Mouse (Mus musculus) v-Abl transformed pro-B cells (cell line): ENCODE data around the gene Agpat3.

ENCODE experiments used
- in situ Hi-C, 2 experiments: fragments of 400-800 bp; cut with MboI; formaldehyde crosslinking; loops; one replicate each; pipeline ENCODE4 v1.15.1; 2025; ENCODE audit not compliant: unreplicated experiment in 2 of 2

Gene Agpat3

DNA sequence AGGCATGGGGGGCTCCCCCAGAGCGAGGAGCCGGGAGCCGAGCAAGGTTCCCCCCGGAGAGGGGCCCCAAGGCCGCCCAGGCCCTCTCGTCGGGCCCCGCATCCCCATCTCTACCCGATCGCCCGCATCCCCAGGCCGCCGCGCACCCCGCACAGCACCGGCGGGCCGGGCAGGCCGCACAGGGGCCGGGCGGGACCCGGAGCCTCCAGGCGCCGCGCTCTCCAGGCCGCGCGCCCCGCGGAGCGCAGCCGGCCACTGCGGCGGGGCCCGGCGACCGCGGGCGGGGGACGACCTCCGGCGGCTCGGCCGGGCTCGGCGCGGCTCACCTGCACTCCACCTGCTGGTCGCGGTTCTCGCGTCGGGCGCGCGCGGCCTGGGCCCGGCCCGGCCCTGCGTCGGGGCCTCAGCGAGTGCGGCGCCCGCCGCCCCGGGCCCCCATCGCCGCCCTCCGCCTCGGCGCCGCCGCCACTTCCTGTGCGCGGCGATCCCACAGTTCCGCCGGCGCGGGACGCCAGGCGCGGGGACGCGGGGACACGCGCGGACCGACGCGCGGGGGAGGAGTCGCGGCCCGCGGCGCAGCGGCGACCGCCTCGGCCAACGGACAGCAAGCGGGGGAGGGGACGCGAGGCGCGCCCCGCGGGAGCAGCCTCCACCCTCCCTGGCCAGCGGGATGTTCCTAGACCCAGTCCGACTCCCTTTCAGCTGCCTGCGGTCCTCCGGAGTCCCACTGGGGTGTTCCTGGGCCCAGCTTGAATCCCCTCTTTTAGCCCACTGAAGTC, at the start of gene Agpat3:
Gene Agpat3, minus strand, starts transcription at position 603 of the 779 bp plus-strand sequence.
- in situ Hi-C loops, result no loop called here

DNA sequence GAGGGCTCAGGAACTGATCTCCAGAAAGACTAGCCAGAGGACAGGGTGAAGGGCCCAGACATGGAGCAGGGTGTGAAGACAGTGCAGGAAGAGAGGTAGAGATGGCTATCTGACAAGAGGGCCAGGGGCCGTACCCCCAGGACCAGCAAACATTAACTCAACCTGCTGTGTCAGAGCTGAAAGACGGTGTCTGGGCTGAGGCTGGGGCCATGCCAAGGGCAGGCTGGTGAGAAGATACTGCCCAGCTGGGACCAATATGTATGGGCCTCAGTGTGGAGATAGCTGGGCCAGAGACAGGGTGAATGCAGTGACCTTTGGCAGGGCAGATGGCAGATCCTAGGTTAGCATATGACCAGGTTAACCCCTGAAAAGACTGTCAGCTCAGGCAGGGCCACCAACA, 48.8 kb upstream of the Agpat3 start:
- in situ Hi-C loops, result loop anchor here in 1 of 2 experiments (10.0 kb wide), 1 partner anchor 236 kb away; the partner anchor contains the start of gene D10Jhu81e

DNA sequence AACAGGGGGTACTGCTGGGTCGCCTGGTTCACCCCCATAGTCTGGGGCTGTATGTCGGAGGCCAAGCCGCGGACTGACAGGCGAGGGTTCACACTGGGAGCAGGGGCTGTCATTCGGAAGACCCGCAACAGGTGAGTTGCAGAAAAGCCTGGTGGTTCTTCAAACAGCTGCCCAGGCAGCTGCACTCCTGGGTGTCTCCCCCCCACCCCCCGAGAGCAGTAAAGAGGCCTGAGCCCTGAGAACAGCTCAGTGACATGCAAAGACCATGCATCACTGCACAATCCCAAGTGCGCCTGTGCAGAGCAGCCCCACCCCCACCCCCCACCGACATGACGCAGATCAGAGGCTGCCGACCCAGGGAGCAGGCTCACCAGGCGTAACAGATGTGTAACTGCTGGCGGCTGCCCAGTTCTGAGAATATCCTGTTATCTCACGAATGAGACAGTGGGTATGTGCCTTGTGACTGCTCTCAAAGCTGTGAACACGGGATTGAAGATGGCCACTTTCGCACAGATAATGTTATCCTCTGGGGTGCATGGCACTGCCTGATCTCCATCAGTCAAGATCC, 46.9 kb upstream of the Agpat3 start:
- in situ Hi-C loops, result loop anchor here (10.0 to 25.0 kb wide), 2 partner anchors 214 to 362 kb away; partner anchors contain the start of genes Aire (in 2 of the 2), Dnmt3l (in 2 of the 2) and Pwp2 (in 1 of the 2)

DNA sequence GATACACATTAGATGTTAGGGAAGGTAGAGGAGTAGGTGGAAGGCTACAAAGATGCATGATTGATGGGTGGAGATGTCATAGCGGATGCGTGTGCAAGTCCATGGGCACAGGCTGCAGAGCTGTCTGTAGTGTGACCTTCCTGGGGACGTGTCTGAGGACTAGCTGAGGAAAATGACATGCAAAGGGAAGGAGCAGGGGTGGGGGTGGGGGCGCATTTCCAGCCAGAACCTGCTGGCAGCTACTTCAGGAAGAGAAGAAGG, 44.3 kb upstream of the Agpat3 start:
- in situ Hi-C loops, result loop anchor here (10.0 to 25.0 kb wide), 2 partner anchors 212 to 359 kb away; partner anchors contain the start of genes Aire (in 2 of the 2), Dnmt3l (in 2 of the 2) and Pwp2 (in 1 of the 2)

DNA sequence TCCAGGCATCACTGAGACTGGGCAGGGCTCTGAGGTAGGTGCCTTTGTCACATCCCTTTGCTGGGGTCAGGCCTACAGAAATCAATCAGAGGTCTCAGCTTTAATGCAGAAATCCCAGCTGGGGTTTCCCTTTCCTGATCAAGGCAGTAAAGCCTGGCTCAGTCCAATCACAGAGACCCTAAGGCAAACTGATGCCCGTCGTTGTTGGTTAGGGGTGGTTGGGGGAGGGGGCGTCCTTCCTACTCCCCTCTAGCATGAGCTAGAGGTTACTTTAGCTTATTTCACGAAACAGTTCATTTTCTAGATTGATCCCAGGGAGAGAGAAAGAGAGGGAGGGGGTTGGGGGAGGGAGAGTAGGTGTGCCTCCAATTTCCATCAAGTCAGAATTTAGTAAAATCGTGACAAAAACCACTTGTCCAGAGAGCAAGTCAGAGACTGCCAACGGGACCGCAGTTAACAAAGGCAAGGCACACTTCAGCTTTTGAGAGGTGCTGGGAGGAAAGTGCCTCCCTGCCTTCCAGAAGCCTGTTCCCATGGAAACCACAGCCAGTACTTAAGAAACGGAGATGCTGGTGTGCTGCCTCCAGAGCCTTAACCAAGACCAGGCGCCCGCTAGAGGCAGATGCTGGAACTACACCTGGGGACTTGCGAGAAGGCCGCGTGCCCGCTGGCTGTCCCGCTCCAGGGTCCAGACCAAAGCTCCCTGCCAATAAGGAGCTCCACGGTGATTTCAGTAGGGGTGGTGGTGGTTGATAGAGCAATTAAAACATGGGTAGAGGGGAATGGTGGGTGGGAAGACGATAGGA, 43.7 kb upstream of the Agpat3 start:
- in situ Hi-C loops, result loop anchor here (10.0 to 25.0 kb wide), 2 partner anchors 211 to 359 kb away; partner anchors contain the start of genes Aire (in 2 of the 2), Dnmt3l (in 2 of the 2) and Pwp2 (in 1 of the 2)

DNA sequence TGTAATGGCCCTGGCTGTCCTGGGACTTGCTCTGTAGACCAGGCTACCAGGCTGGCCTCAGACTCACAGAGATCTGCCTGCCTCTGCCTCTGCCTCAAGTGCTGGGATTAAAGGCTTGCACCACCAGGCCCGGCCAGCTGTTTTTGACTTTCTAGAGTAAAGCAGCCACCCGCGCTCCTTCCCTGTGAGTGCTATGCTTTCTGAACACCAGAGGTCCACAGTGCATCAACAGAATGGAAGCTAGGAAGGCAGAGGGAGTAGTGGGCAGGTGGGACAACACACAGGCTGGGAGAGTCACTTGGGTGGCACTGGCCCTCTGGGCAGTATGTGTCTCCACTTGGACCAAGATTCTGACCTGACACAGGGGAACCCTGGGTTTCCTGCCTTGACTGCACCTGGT, 43.1 kb upstream of the Agpat3 start:
- in situ Hi-C loops, result loop anchor here (10.0 to 25.0 kb wide), 2 partner anchors 211 to 358 kb away; partner anchors contain the start of genes Aire (in 2 of the 2), Dnmt3l (in 2 of the 2) and Pwp2 (in 1 of the 2)

DNA sequence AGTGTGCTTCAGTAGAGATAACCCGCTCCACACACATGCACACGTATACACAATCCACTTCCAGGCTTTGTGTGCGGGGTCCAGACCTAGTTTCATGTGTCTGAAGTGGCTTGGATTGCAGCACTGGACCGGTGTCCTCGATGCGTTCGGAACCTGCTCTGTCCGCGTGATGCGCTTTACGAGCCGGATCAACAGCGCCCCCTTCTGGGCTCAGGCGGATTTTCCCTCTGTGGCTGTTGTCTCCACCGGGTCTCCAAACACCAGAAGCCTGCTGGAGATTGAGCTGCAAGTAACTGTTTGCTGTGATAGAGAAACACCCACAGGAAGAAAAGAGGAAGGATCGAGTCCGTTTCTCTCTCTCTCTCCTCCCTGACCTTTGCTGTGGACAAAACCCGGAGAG, 39.8 kb upstream of the Agpat3 start:
- in situ Hi-C loops, result loop anchor here (5.0 to 25.0 kb wide), 3 partner anchors 110 to 355 kb away; partner anchors contain the start of genes Aire (in 2 of the 2), Dnmt3l (in 2 of the 2) and Pwp2 (in 1 of the 2)

DNA sequence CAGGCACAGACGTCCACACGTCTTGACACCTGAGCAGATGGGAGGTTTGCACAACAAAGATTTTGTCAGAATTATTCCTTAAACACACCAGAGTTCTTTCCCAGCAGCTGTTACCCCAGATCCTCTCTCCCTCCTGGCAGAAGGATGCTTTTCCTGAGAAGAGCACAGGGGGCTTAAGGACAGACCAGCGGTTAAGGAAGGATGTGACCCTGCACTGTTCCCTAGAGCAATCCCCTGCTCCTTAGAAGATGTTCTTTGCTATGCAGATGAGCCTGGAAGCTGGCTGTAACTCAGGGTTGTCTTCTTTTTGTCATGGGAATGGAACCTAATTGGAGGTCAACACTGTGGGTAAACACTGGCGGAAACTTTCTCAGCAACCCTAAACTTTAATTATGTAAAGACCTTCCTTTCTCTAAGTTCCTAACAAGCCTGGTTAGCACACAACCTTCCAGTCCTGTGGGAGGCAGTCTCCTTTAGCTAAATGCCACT, 38.7 kb upstream of the Agpat3 start:
- in situ Hi-C loops, result loop anchor here (5.0 to 25.0 kb wide), 3 partner anchors 109 to 354 kb away; partner anchors contain the start of genes Aire (in 2 of the 2), Dnmt3l (in 2 of the 2) and Pwp2 (in 1 of the 2)

DNA sequence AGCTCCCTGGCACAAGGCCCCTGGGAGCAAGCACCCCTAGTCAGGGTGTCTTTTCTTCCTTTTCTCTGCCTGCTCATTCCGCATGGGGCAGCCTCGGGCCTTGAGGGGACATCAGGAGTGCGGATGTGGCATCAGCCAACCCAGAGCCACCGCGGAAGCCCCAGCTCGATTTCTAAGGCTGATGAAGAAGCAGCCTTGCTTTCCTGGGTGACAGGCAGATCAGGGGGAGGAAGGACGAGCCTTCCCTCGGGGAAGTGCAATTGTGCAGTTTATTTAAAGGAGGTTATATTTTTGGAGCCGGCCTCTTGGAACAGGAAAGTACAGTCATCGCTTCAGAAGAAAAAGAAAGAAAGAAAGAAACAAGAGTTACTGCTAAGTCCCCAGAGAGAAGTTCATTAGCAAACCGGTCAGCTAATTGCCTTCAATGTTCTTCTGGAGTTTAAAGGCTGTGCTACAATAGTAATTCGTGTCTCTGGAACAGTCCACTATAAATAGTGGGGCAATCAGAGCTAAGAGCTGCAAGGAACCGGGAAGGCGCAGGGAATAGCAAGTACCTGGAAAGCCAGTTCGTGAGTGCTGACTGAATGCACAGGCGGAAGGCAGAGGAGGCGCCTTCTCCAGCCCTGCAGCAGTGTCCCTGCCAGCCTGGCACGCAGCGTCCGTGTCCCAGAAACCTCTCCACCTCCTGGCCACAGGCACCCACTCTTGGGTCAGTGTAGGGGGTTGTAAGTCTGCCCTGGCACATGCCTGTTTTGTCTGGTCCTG, 36.1 kb upstream of the Agpat3 start:
- in situ Hi-C loops, result loop anchor here (25.0 kb wide), 1 partner anchor 351 kb away; the partner anchor contains the start of genes Aire (in 2 of the 2) and Dnmt3l (in 2 of the 2)

DNA sequence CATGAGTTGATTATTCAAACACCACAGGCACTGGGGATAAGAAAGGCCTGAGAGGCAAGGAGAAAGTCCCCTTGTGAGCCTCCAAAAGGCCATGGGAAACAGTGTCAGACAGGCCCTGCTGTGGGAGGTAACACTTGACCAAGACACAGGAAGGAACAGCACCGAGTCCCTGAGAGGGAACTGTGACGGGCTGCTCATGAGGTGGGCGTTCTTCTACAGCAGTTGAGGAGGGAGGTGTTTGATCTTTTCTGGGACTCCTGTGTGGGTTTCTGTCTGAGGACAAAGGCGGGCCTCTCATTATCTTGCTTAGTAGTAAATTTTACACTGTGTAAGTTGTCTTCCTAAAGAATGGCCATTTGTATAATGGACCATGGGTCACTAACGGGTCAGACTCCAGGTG, 33.2 kb upstream of the Agpat3 start:
- in situ Hi-C loops, result loop anchor here (25.0 kb wide), 1 partner anchor 348 kb away; the partner anchor contains the start of genes Aire (in 2 of the 2) and Dnmt3l (in 2 of the 2)

DNA sequence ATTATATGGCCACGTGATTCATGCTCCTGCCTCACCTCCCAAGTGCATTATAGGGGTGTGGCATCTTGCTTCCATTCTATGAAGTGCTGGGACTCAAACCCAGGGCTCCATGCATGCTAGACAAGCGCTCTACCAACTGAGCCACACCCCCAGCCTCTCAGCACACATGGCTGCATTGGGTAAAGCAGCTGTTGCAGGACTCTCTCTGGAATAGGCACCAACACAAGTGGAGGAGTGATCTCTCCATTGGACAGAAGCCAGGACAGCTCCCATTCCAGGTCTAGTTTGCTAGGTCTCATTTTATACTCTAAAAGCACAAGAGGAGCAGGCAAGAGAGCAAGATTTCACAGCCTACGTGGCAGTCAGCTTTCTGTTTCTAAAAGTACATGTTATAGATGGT, 31.3 kb upstream of the Agpat3 start:
- in situ Hi-C loops, result loop anchor here (25.0 kb wide), 1 partner anchor 346 kb away; the partner anchor contains the start of genes Aire (in 2 of the 2) and Dnmt3l (in 2 of the 2)

DNA sequence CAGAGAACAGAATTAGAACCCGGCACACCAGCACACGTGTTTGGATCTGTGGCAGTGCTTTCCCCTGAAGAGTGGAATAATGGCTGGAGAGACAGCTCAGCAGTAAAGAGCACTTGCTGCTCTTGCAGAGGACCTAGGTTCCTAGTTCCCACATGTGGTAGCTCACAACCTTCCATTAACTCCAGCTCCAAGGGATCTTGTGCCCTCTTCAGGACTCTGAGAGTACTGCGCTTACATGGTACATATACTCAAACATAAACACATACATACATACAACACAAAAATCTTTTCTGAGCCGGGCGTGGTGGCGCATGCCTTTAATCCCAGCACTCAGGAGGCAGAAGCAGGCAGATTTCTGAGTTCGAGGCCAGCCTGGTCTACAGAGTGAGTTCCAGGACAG, 26.2 kb upstream of the Agpat3 start:
- in situ Hi-C loops, result loop anchor here (25.0 kb wide), 1 partner anchor 341 kb away; the partner anchor contains the start of genes Aire (in 2 of the 2) and Dnmt3l (in 2 of the 2)

DNA sequence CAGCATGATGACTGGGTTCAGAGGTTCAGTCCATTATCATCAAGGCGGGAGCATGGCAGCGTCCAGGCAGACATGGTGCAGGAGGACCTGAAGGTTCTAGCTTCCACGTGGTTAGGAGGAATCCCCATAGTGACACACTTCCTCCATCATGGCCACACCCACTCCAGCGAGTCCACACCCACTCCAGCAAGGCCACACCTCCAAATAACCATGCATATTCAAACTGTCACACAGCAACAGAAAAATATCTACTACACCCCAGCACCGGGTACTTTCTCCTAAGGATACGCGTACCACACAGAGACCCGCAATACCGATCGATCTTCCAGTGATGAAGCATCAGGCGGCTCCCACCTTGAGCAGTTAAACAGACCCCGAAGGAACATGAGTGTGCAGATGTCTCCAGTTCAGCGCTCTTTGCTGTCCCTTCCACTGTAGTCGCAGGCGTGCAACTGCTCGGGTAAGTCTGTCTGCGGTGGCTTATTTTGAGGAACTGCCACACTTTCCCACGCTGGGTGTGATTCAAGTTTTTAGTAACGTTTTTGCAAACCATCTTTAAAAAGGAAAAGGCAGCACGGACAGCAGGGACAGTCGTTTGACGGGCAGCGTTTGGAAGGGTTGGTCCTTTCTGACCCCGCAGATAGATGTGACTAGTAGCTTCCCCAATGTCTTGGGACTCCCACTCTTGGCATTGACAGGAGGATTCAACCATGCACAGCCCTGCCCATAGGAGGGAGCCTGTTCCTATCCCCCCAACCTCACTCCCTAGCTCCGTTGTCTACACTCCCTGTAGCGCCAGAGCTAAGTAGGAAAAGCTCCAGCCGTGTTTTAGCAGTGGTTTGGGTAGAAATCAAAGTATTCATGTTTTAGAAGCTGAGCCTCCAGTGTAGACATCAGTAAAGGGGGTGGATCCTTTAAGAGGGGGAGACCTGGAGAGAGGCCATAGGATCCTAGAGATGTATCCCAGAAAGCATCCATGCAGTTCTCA, 20.7 kb upstream of the Agpat3 start:
- in situ Hi-C loops, result no loop called here

DNA sequence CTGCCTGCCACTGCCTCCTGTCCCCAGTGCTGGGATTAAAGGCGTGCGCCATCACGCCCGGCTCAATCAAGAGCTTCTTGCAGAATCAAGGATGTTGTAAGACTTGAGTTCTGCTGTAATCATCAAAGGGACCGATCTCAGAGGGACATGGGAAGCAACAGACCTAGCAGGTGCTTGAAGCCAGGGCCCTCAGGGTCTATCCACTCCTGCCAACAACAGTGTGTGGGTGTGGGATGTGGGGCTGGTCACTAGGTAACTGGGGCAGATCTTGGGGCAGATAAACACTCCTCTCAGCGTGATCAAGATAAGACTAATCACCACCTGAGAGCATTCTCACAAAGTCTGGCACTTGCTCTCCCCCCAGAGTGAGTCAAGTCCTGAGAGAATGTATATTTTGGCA, 19.5 kb upstream of the Agpat3 start:
- in situ Hi-C loops, result no loop called here

DNA sequence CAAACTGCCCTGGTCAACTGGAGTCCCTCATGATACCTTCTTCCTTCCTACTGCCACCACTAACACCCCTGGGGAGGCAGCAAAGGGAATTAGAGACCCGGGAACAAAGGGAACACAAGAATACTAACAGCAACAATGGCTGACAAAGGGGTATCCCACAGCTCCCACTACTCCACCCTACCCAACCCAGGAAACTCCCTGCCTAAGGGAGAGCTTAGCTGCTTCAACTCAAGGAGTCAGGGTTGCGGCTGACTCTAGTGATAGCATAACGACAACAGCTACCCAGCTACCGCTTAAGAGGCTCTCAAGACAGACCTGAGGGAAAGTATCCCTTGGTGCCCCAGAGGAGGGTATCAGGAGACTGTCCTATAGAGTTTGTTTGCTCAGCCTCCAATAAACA, 15.3 kb upstream of the Agpat3 start:
- in situ Hi-C loops, result no loop called here

DNA sequence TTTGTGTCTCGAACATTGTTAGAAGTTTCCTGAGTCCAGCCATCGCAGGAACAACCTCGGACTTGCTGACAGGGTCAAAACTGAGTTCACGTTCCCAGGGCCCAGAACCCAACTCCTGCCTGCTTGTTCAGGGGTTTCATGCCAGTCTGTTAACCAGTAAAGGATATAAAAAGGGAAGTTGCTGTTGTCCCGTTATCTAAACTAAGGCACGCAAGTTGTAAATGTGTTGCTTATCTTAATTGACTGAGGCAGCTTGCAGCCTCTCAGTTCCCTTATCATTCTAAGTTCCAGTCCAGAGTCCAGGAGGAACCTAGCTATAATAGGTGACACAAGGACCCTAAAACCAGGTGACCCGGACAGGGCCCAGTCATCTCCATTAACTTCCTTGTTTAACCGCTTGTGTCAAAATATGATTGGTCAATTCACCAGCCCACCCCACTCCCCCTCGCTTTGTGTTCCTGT, 14.6 kb upstream of the Agpat3 start:
- in situ Hi-C loops, result no loop called here

DNA sequence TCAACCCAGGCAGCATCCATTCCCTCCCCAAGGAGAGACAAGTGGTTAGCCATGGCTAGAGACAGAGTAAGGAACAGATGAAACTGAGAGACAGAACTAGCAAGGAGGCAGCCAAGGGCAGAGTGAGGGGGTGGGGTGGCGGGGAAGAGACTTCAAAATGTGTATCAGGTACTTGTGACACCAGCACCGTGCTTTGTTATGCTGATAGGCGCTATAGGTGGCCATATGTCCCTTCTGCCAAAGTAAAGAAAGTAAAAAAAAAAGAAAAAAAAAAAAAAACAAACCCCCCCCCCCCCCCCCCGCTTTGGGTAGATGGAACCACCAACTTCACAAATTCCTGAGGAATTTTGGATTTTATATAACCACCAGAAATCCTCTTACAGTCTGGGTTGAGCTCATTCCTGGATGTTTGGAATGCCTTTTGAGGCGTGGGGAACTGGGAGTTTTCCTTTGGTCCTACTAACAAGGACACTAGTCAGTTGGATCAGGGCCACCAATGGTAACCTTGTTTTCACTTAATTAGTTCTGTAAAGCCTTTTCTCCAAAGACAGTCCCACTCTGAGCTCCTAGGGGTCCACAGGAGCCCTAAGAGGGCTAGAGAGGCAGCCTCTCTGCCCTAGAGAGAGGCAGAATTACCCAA, 14.0 kb upstream of the Agpat3 start:
- in situ Hi-C loops, result no loop called here

DNA sequence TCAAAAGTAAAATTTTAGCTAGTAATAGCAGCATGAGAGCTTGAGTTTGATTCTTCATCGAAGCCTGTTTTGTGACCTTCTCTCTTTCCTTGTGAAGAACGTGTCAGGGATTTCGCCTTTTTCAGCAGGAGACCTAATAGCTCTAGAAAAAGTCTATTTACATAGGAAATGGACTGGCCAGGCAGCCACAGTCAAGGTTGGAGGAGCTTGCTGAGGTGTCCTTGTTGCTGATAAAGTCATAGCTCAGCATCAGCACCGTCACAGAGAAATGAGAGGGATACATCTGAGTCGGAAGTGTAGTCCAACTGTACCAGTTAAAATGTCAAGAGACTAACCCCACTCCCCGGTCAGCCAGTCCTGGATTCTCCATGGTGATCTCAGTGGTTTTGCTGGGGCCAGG, 13.3 kb upstream of the Agpat3 start:
- in situ Hi-C loops, result no loop called here
